Mouse (Mus musculus) bone marrow, adult 2 months (tissue): Measurements from ENCODE around the gene Mbd3l2. TPM values are rescaled to one million over a fixed set of nuclear protein-coding genes. Genes with fewer than 3 reads are reported as not detected.
"Not testable (repeated sequence)": the region's sequence is repeated elsewhere in the genome, so short reads cannot be mapped to it uniquely, and the experiment has no call there.

Experiments
- H3K27ac ChIP-seq: fragments of 200-500 bp; 2 replicates; pipeline ENCODE4 v1.5.1; 2012; ENCODE audit warnings: low read depth, mild to moderate bottlenecking, control low read depth, inconsistent platforms, low read length; ENCODE audit not compliant: control insufficient read depth, poor library complexity, insufficient read depth
- H3K4me1 ChIP-seq: fragments of 200-500 bp; 2 replicates; pipeline ENCODE4 v1.6.1; 2011; ENCODE audit warnings: low read length; ENCODE audit not compliant: control insufficient read depth, insufficient read depth
- H3K4me3 ChIP-seq: fragments of 200-500 bp; replicated peaks from 2 replicates; pipeline ENCODE3; 2011; ENCODE audit warnings: mild to moderate bottlenecking, low read depth, low read length, control low read depth; ENCODE audit not compliant: control insufficient read depth
- CTCF ChIP-seq: fragments of 200-500 bp; IDR thresholded peaks from 2 replicates; pipeline ENCODE4 v1.5.1; 2011; ENCODE audit warnings: low read length, control low read depth; ENCODE audit not compliant: control insufficient read depth, insufficient read depth
- POLR2A ChIP-seq: fragments of 200-500 bp; IDR thresholded peaks from 2 replicates; pipeline ENCODE4 v1.6.1; 2011; ENCODE audit warnings: low read depth, mild to moderate bottlenecking, control low read depth, low read length, borderline replicate concordance; ENCODE audit not compliant: control insufficient read depth
- WGBS: fragments of 180-500 bp; shearing (Covaris S2); methylation state at CpG from one replicate; pipeline ENCODE4 v1.1.7; 2018; 5-methylcytosine and 5-hydroxymethylcytosine counted together
- polyA plus RNA-seq: library from polyadenylated mRNA; stranded (reverse); fragments of >200 nt; gene quantifications from 2 replicates; pipeline ENCODE4 v1.2.4, GENCODE M21; 2011; ENCODE audit warnings: low replicate concordance; ENCODE audit not compliant: missing spikeins, insufficient read depth, insufficient read length

Gene Mbd3l2
- not detected in 2 replicates for polyA plus RNA-seq

DNA sequence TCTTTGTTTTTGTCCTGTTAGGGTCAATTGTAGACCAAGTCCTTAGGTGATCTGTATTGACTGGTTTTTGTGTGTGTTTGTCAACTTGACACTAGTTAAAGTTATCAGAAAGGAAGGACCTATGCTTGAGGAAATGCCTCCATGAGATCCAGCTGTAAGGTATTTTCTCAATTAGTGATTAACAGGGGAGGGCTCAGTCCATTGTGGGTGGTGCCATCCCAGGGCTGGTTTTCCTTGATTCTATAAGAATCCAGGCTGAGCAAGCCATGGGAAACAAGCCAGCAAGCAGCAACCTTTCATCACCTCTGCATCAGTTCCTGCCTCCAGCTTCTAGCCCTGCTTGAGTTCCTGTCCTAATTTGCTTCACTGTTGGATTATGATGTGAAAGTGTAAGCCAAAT lies at the start of gene Mbd3l2:
Gene Mbd3l2, plus strand, starts transcription at position 301 of the 400 bp plus-strand sequence.
- Histone ChIP-seq H3K27ac (no peak within 1 kb of the TSS), H3K4me1 (no peaks in the 10 kb centered on the region), H3K4me3 (no peak within 1 kb of the TSS)
- no peak for TF ChIP-seq POLR2A
- TF ChIP-seq CTCF = no peak

DNA sequence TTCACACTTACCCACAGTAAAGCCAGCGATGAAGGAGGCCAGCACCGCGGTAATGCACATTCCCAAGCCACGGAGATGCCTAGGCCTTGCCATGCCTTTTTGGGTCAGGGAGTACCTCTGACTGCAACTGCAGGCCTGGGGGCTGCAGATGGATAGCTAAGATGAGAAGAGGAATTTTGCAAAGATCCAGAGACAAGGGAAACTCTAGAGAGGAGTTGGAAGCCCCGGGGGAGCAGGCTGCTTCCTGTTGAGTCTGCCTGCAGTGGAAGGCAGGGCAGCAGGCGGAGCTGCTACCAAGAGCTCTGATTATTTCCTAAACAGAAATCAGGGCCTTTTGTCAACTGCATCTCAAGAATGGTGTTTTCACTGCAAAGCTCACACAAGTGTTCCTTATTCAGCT lies 44.7 kb upstream of the Mbd3l2 start:
- Histone ChIP-seq H3K4me3 (no peak overlapping the region), H3K4me1 (no peaks in the 10 kb centered on the region), H3K27ac (no peak overlapping the region)
- WGBS = 30% methylated on average over 6 of the region's 6 CpGs
- no peak for TF ChIP-seq CTCF
- no peak for TF ChIP-seq POLR2A

DNA sequence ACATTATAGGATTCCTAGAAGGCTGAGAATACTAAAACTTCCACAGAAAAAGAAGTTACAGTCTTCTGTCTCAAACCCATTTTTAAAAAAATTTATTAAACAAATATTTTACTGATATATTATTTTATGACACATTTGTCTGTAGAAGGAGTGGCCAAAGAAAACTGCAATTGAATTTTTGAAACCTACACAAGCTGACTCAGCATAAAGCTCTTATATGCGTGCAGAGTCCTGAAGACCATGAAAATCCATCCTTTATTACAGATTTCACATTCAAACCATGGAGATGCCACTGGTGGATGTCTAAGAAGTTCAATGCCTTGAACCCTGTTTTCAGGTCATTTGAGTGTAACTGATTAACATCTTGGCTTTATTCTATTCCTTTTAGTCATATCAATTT lies 30.8 kb upstream of the Mbd3l2 start:
- WGBS = 73% methylated on average over 1 of the region's 1 CpGs
- no peak for TF ChIP-seq CTCF
- no peak overlapping the region for H3K4me3 ChIP-seq

DNA sequence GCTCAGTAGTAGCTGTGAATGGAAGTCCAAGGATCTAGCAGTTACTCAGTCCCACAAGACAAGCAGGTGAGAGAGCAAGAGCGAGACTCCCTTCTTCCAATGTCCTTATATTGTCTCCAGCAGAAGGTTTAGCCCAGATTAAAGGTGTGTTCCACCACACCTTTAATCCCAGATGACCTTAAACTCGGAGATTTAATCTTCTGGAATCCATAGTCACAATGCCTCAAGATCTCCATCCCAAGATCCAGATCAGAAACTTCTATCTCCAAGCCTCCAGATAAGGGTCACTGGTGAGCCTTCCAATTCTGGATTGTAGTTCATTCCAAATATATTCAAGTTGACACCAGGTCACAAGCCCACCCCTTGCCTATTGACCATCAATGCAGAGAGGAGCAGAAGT lies 27.6 kb upstream of the Mbd3l2 start, which contains the start of gene Naalad2:
Gene Naalad2, minus strand, starts transcription at position 101 of the 400 bp plus-strand sequence.
- not testable (repeated sequence) for H3K4me1 ChIP-seq

More for the DNA sequence above, 30.8 kb upstream of the Mbd3l2 start:
- H3K4me1 ChIP-seq = no peaks in the 10 kb centered on the region
- H3K27ac ChIP-seq = no peak overlapping the region

DNA sequence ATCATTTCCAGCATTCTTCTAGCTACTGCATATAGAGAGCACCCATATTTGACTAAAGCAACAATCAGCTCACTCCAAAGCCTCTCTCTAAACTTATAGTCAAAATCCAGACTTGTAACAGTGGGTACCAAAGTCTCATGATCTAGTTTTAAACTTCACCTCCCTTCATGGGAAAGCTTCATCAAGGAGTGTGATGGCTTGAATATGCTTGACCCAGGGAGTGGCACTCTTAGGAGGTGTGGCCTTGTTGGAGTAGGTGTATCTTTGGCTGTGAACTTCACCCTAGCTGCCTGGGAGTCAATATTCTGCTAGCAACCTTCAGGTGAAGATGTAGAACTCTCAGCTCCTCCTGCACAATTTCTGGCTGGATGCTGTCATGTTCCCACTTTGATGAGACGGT lies 26.3 kb upstream of the Mbd3l2 start, which contains the start of gene Ubtfl1:
Gene Ubtfl1, plus strand, starts transcription at position 301 of the 400 bp plus-strand sequence.
- WGBS = 44% methylated on average over 1 of the region's 1 CpGs
- Histone ChIP-seq H3K4me3 (no peak within 1 kb of the TSS), H3K27ac (no peak within 1 kb of the TSS), H3K4me1 (no peaks in the 10 kb centered on the region)
- TF ChIP-seq CTCF = no peak
- no peak for TF ChIP-seq POLR2A

More for the DNA sequence above, 27.6 kb upstream of the Mbd3l2 start, which contains the start of gene Naalad2:
- not testable (repeated sequence) for H3K4me3 ChIP-seq, H3K27ac ChIP-seq
- 56% methylated on average over 2 of the region's 2 CpGs for WGBS

DNA sequence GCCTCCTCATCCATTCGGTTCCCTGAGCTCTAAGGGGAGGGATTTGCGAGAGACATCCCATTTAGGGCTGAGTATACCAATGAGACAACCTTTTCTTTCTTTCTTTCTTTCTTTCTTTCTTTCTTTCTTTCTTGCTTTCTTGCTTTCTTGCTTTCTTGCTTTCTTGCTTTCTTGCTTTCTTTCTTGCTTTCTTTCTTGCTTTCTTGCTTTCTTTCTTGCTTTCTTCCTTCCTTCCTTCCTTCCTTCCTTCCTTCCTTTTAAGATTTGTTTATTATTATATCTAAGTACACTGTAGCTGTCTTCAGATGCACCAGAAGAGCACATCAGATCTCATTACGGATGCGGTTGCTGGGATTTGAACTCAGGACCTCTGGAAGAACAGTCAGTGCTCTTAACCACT lies 18.1 kb upstream of the Mbd3l2 start:
- not testable (repeated sequence) for H3K4me1 ChIP-seq, H3K27ac ChIP-seq, H3K4me3 ChIP-seq
- 72% methylated on average over 4 of the region's 4 CpGs for WGBS

DNA sequence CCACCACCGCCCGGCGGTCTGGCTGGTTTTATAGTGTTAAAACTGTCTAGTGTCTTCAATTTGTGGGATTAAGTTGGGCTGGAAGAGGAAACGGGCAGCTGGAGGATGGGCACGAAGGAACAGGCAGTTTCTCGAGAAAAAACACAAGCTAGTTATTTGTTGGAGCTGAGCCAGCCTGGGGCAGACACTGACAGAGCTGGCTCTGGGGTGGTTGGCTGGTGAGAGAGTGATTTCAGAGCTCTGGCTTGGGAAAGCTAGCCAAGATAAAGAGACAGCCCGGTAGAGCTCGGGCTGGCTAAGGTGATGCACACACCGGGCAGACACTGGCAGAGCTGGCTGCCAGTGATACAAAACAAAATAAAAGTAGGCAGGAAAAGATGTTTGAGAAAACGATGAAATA lies 1.2 kb downstream of the Mbd3l2 start:
- H3K4me3 ChIP-seq = no peak overlapping the region
- 77% methylated on average over 10 of the region's 10 CpGs for WGBS
- TF ChIP-seq POLR2A = no peak
- no peak for TF ChIP-seq CTCF
- no peaks in the 10 kb centered on the region for H3K4me1 ChIP-seq
- no peak overlapping the region for H3K27ac ChIP-seq

DNA sequence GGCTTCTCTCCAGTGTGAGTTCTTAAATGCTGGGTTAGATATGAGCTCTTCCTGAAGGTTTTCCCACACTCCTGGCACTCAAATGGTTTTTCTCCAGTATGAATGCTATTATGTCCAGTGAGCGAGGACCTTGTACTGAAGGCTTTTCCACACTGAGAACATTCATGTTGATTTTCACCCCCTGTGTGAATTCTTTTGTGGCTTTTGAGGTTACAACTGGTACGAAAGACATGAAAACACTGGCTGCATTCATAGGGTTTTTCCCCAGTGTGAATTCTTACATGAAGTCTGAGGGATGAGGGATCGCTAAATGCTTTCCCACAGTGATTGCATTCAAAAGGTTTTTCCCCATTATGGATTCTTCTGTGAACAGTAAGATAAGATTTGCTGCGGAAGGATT lies 26.1 kb downstream of the Mbd3l2 start:
- WGBS = 81% methylated on average over 4 of the region's 4 CpGs
- no peak for TF ChIP-seq CTCF
- Histone ChIP-seq H3K4me3 (no peak overlapping the region), H3K27ac (no peak overlapping the region), H3K4me1 (no peaks in the 10 kb centered on the region)

DNA sequence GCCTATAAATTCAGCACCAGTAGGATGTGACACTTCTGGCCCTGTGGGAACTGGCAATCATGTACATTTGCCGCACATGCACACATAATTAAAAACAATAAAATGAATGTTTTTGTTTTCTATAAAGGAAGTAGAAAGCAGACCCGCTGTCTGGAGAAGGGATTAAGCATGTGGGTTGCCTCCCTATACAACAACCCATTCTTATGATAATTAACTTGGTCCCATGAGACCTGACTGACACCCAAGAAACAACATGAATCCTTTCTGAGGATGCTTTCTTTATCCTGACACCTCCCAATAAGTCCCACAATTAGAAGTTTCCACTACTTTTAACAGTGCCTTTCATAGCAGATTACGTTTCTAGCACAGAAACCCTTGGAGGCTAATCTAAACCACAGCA lies 36.9 kb downstream of the Mbd3l2 start:
- Histone ChIP-seq H3K4me3 (no peak overlapping the region), H3K27ac (no peak overlapping the region), H3K4me1 (no peaks in the 10 kb centered on the region)
- WGBS = 73% methylated on average over 3 of the region's 3 CpGs
- TF ChIP-seq CTCF (no peak), POLR2A (no peak)

DNA sequence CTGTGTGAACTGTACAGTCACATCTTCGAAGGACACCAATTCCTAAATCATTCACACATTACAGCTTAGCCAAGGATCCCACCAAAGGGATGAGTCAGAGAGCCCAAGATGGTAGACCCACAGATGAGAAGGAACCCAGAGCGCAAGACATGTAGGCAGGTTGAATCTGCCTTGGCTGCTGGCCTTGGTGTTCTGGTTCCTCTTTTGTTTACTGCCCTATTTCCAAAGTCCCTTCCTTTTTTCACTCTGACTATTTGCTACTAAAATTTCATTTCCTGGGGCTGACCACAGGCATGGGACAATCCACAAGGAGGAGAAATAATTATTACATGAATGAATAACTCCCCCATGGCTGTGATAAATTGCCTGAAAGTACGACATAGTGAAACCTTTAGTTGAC lies 37.6 kb downstream of the Mbd3l2 start:
- H3K27ac ChIP-seq = no peak overlapping the region
- 60% methylated on average over 3 of the region's 3 CpGs for WGBS
- no peak for TF ChIP-seq POLR2A
- TF ChIP-seq CTCF = no peak

More for the DNA sequence above, 37.6 kb downstream of the Mbd3l2 start:
- H3K4me1 ChIP-seq = no peaks in the 10 kb centered on the region
- H3K4me3 ChIP-seq = no peak overlapping the region
